Mouse (Mus musculus) ovary, postnatal 10 days (tissue): Measurements from ENCODE around the gene Mier3.
A peak's percentile ranks its signal among the peaks of the same experiment; 100 is the strongest.

ENCODE experiments used
- DNase-seq: peaks from one replicate; pipeline ENCODE4 v3.0.0; 2022; ENCODE audit warnings: low spot score

Mier3 gene

GRCm38 (mm10) chr13:111680679-111681078, at the start of gene Mier3:
TSS of gene Mier3 (plus strand) at chr13:111680979.
- DNase-seq = no peak

DNA sequence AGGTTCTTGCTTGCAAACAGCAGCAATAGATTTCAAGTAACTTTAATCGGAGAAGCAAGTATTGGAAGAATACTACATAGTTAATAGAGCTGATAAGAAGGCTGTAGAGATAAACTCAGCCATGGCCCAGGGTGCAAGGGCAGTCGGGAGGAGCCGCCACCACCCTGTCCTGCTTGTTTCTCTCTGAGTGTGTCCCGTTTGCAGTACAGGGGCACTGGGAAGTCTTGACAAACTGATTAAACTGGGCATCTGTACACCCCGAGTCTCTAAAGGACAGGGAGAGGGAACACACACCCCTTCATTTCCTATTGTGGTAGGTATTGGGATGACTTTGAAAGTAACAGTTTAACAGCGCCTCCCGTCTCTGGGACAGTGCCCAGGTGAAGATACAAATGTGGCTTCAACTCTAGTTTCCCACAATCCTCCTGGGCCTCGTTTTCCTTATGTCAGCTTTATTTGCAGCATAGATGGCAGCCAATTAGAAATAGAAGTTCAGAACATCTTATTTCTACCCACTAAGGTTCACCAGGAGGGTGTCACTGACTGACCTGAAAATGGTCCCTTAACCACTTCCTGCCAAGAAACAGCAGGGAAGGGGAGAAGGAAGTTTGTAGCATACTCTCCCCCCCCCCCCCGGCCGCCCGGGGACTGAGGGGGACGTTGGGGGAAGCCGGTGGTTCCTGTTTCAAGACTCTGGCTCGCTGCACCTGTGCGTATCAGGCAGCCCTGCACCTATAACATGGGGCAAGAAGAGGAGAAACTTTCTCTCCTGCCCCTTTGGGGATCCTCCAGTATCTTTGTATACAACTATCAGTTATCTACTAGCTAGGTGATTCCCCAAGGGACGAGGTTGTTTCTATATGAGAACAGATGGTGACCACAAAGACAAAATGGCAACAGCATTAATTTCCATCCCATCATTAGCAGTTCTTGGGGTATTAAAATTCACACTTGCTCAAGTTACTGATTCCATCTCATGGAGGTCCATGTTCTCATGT, 46.3 kb upstream of the Mier3 start:
- DNase-seq = no peak

DNA sequence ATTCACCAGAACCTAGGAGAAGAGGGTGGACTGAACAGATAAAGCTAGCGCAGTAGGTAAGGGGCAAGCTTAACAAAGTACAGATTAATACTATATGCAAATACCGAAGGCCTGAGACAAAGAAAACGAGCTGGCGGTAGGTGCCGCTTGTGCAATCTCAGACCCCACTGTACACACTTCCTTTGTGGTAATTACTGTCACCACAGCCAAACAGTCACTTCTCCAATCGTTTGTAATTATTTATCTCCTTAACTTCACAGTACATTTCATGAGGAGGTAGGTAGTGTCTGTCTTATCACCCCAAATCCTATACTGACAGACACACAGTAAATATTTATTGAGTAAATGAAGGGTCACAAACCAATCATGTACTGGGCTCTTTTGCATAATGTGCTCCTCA, 40.5 kb upstream of the Mier3 start:
- DNase-seq = no peak

DNA sequence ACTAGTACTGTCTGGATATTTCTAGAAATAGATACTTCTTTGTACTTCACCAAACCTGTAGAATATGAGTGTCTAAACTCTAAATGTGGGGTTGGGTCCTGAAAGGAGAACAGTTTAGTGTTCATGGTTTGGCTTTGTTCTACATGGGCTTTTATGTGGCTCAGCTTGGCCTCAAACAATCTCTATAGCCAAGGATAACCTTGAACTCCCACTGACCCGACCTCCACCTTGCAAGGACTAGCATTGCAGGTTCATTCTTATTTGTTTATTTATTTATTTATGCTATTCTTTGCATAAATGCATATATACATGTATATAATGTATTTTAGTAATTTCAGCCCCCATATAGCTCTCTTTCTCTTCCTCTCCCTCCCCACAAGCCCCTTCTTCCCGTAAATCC, 37.1 kb upstream of the Mier3 start:
- no peak for DNase-seq

- DNase-seq = no peak
Observed at GRCm38 (mm10) chr13:111646204-111646603, 34.6 kb upstream of the Mier3 start.

DNA sequence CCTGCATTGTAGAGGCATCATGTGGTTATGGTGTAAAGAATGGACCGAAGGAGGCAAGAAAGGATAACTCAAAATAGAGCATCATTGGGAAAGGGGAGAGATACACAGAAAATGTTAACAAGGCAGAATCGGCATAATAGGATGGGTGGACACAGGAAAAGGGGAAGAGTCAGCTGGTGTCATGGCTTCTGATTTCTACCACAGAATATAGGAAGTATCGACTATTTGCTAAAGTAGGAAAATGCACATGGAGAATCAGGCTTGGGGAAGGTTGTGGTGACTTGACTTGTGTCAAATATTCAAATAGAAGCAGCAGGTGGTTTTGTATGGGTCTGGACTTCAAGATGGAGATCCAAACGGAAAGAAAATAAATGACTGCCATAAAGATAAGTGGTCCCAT, 33.5 kb upstream of the Mier3 start:
- DNase-seq = no peak

GRCm38 (mm10) chr13:111651020-111651419, 29.8 kb upstream of the Mier3 start:
- no peak for DNase-seq

DNA sequence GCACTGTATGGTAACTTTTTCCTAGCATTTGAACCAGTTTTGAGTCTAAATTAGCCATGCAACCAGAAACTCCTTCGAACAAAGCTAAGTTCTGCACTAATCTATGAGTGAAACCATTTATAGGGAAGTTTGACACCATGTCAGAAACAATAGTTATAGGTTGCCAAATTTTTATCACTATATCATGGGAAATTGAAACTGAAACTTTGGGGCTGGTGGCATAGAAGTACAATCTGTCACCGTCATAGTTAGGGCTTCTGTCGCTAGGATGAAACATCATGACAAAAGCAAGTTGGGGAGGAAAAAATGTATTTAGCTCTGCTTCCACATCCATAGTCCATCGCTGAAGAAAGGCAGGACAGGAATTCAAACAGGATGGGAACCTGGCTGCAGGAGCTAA, 25.5 kb upstream of the Mier3 start:
- DNase-seq = no peak

DNA sequence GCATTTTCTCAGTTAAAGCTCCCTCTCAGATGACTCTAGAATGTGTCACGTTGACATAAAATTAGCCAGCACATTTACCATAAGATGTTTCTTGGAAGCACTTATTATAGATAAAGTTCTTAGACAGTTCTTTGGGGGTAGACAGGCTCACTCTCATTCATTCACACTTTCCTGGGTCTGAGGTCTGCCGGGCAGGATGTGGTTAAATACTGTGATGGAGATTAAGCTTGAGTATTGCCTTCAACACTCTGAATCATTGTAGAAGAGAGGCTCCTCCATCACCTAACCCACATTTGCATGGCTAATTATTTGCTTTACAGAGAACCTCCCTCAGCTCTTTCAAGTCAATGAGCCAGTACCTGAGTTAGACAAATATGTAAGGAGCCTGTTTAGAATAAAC, 24.9 kb upstream of the Mier3 start:
- DNase-seq = no peak

- DNase-seq = no peak
Observed at GRCm38 (mm10) chr13:111656309-111656708, 24.5 kb upstream of the Mier3 start.

DNA sequence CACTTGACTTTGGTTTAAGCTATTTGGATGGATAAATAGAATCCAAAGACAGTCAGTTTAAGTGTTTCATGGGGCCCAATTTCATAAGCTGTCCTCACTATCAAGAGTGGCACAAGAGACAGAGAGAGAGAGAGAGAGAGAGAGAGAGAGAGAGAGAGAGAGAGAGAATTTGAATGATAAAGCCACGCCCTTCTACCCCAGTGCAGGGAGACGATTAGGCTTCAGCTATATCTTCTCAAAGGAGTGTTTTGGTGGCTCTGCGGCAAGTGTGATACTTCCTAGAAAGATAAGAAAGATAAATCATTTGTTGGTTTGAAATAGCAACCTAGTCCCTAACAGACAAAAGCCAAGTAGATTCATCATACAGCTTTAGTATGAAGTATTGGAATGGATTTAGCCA, 24.0 kb upstream of the Mier3 start:
- no peak for DNase-seq

- DNase-seq = peak; percentile 2
Observed at GRCm38 (mm10) chr13:111658501-111659280, 22.1 kb upstream of the Mier3 start.

DNA sequence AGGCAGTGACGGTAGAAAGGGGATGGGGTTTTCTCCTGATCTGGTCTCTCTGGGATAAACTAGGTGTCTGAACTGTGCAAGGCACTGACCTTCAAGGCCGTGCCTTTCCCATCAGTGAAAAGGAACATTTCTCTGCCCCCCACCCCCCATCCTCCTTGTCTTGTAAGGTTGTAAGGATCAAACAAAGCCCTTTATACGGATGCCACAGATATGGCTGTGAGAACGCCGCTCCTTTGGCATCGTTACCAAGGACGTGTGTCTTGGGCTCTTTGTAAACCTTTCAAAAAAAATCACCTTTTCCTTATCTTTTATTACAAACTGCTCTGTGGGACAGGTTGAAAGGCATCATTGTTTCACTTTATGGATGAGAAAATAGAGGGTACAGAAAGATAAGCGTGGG, 21.3 kb upstream of the Mier3 start:
- DNase-seq = no peak

DNA sequence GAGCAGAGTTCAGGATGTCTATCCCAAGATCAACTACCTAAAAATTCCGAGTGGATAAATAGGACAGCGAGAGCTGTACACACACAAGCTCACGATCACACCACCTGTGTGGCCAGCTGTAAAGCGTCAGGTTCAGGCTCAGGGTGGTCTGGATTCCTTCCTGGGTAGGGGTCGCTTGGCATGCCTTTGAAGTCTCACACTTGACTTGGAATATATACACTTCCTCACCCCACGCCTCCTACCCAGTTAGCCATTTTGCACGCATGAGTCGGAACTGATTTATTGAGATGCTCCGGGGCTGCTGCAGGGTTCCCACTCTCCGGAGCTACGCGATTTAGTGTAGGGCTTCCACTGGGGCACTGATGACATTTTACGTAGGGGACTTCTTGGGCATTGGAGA, 20.7 kb upstream of the Mier3 start:
- no peak for DNase-seq

GRCm38 (mm10) chr13:111660556-111660955, 20.2 kb upstream of the Mier3 start:
- no peak for DNase-seq

GRCm38 (mm10) chr13:111668016-111668415, 12.8 kb upstream of the Mier3 start:
- DNase-seq = no peak

GRCm38 (mm10) chr13:111676841-111677240, 3.9 kb upstream of the Mier3 start:
- no peak for DNase-seq

DNA sequence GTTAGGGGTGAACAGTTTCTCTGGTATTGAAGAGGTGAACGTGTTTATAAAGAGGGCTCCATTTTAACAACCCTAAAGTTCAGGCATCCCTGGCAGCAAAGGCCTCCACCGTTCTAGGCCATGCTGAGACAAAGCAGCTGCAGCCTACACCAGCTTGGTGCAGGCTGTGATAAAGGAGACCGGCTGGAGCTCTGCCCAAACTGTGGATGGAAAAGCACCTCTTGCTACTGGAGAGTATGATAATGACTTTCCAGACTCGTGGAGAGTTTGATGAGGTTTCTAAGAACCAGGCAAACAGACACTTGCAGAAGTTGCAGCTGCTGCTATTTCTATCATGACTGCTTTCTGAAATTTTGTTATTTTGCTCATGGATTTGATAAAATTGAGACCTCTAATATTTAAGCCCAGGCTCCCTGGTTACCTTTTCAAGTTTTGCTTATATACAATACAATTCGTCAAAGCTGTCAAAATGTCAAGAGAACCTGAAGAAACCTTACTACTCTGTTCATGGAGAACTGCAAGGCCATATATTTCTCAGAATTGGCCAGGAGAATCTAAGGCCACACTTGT, 3.4 kb downstream of the Mier3 start:
- DNase-seq = no peak

DNA sequence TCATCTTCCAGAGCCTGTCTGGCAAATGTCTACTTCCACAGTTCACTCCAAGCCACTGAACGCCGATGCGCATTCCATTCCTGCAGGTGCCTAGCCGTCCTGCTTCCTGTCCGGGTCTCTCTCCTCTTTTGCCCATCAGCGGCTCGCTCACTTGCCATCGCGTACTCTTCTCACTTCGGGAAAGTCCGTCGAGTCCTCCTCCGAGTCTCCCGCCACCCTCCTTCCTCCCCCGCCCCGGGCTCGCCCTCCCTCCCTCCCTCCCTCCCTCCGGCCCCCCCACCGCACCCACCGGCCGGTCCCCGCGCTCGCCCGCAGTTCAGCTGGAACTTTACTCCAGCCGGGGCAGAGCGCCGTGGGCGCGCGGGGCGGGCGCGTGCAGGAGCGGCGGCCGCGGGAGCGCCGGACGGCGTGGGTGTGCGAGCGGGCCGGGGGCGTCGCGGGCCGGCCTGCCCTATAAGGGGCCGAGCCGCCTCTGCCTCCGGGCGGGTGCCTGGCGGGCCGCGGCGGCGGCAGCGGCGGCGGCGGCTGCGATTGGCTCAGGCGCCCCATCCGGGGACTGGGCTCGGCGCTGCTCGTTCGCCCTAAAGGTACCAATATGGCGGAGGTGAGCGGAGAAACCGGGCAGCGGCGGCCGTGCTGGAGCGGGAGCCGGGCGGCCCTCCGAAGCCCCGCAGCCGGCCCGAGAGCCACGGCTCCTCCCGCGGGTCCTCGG, 5.1 kb downstream of the Mier3 start:
- DNase-seq = peak; percentile 83

DNA sequence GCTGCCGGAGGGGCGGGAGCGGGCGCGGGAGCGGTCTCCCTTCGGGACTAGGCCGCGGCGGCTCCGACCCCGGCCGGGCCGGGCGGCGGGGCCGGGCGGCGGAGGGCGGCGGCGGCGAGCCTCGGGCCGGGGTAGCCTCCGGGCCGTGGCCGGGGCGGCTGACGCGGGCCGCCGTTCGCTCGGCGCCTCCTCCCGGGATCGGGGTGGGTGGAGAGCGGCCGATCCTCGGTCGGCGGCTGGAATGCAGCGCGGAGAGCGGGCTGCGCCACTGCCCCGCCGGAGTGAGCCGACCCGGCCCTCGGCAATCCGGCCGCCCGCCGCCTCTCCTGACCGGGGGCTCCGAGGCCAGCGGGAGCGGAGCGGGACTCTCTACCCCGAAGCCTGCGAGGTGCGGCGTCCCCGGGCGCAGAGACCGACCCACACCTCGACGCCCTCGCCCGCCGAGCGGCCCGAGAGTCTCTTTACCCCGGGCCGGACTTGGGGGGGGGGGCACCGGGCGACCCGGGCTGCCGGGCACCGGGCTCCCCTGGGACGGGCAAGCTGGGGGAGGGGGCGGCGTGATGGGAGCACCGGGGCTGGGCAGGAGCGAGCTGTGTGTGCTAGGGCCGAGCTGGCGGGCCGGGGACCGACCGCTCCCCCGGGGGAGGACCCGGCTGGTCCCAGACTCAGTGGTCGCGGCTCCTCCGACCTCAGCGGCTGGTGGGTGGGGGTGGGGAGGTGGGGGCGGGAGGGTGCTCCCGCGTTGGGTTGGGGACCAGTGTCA, 5.9 kb downstream of the Mier3 start:
- peak; percentile 10 for DNase-seq

DNA sequence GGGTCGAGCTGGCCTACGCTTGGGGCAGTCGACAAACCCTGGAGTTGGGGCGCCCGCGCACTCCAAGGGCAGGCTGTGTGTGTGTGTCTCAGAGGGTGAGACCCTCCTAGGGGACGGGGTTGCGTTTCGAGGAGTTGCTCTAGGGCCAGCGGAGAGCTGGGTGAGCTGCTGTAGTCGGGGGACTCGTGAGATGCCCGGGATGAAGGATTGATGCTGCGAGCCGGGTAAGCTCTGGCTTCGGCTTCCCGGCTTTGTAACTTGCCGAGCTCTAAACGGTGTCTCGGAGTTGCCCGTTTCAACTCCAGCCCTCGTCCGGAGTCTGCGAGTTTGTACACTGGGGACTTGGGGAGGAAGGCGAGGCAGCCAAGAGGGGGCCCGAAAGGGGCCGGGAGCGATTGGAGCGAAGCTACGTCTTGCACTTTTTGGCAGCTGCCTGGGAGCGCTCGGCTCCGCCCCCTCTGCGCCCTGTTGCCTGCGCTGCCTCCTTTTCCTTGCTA, 6.6 kb downstream of the Mier3 start:
- peak; percentile 60 for DNase-seq
